Mouse (Mus musculus): ENCODE data around the gene Fat3.

GRCm38 (mm10) chr9:15978317-15978716, 522.8 kb downstream of the Fat3 start:
- no peak for TF ChIP-seq POLR2A (IDR thresholded peaks at IDR 0.05; ENCODE audit: borderline replicate concordance, insufficient read depth, low read length)
- TF ChIP-seq CTCF (IDR thresholded peaks at IDR 0.05; ENCODE audit: borderline replicate concordance, insufficient read depth, low read depth, low read length) = no peak

All from cerebellum, adult 2 months (tissue).